Mouse (Mus musculus): ENCODE measurements around the gene Zkscan8. TPM values are rescaled to one million over a fixed set of nuclear protein-coding genes. Genes with fewer than 3 reads are reported as not detected.
"Not testable (repeated sequence)": the region's sequence is repeated elsewhere in the genome, so short reads cannot be mapped to it uniquely, and the experiment has no call there.

The Zkscan8 gene
- total RNA-seq (2021): 10 to 100 TPM; 16.8 to 24.6 TPM
- long read RNA-seq, experiment 1, full-length matches to known transcripts: 2 of 3 reads
- long read RNA-seq, experiment 1, partial matches to known transcripts: 0 of 3 reads
- long read RNA-seq, experiment 1, other reads (novel, unspliced or antisense): 1 of 3 reads
- long read RNA-seq, experiment 2, partial matches to known transcripts: 0 of 1 reads
- long read RNA-seq, experiment 2, other reads (novel, unspliced or antisense): 1 of 1 reads

DNA sequence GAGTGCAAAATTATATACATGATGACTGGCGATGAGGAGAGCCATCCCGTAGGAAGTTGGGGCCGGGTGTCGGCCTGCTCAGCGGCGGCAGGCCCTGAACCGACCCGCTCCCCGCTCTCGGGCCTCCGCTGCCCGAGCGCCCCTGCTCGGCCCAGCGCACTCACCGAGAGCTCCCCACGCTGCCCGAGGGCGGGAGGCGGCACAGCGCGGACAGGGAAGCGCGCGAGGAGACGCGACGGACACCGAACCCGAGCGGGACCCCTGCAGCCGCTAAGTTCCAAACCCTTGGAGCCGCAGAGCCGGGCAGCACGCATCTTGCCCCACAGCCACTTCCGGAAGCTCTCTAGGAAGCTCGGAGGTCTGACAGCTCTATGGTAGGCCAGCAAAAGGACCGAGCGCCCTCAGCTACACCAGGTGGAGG is at the start of gene Zkscan8:
TSS of gene Zkscan8 (minus strand) at position 340 of the 421 bp plus-strand sequence.
- DNase-seq: peak; percentile 92

- no peak for DNase-seq
These were observed 28.9 kb upstream of the Zkscan8 start, which contains the start of gene Olfr1535 for GRCm38 (mm10) chr13:21559793-21560192. Olfr1535 (minus strand) TSS chr13:21559893.

- DNase-seq: no peak
These were observed 19.6 kb upstream of the Zkscan8 start for GRCm38 (mm10) chr13:21550416-21551110.

GRCm38 (mm10) chr13:21549487-21549886 is 18.6 kb upstream of the Zkscan8 start:
- DNase-seq: no peak

DNA sequence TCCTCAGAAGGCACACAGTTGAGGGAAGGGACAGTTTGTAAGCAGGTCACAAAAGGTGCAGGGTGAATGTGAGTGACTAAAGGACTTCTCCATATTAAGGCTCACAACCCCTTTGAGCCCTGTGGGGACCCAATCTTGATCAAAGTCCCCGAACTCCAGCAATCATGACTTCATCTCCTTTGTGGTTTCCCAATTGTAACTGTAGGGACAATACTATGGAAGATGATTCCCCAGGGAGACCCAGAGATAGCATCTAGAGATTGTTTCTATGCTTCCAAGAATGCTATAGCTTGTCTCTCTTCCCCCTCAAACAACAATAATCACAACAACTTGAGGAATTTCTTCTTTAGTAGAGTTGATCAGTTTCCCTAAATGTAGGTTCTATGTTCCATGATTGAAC is 11.8 kb upstream of the Zkscan8 start, which contains the start of gene Olfr1366:
TSS of gene Olfr1366 (minus strand) at position 101 of the 400 bp plus-strand sequence.
- DNase-seq: no peak

DNA sequence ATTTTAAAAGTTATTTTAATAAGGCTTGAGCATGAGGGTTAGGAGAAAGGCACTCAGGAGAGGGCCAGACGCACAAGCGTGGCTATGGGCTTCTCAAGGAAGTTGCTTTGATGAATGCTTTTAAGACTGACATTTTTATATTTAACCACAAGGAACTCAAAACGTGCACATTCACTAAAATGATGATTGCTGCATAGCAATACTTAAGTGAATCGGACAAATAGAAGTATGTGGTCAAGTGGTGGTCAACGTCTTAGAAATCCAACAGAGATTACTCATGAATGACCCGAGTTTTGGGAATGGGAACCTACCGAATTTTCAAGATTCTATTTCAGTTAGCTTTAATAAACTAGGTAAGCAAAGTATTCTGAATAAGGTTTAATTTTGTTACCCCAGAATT is 784 bp downstream of the Zkscan8 start:
- DNase-seq: no peak

DNA sequence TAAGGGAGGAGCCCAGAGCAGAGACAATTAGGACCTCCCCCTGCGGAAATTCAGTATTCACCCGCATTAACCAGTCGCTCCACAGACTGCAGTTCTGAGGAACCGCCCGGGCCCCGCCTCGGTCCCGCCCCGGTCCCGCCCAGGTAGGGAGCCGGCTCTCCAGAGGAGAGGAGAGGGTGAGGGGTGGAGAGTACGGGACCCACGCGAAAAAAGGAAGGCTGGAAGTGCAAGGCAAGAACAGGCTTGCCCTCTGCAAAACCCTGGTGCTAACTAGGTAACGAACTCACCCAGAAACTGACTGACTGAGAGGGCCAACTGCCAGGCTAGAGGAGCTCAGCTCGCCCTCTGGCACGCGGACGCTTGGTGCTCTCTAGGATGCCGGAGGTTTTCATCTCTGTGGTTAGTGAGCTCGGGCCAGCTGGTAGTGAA is 24.7 kb downstream of the Zkscan8 start:
- DNase-seq: peak; percentile 94

DNA sequence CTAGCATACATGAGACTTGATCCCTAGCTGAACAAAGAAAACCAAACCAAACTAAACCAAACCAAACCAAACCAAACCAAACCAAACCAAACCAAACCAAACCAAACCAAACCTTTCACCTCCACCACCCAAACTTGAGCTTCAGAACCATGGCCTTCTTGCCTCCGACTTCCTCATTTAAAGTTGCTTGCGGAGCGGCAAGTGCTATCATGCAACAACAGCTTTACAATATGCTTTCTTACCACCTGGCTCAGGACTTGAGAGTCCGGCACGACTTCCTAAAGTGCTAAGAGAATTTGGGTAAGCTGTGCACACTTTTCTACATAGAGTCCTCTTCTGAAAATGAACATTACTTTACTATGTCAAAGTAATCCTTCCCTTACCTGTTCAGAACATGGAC is 28.6 kb downstream of the Zkscan8 start:
- no peak for DNase-seq

DNA sequence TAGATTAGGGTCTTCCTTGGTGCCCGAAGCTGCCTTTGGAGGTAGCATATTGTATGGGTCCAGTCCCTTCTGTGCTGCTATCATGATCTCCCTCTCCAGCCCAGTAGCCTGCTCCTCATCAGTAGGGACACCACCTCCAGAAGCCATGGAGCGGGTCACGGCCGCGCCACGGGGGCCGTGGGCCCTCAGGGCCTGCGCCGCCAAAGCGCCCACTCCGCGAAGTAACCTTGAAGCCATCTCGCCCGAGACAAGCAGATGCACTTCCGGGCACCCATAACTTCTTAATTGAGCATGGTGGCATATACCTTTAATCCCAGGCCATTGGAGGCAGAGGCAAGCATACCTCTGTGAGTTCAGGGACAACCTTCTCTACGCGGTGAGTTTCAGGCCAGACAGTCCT is 29.7 kb downstream of the Zkscan8 start, which contains the start of gene Gm11273:
TSS of gene Gm11273 (minus strand) at position 237 of the 400 bp plus-strand sequence.
- not testable (repeated sequence) for DNase-seq

GRCm38 (mm10) chr13:21495080-21495479 is 35.8 kb downstream of the Zkscan8 start, which contains the start of gene AK157302:
AK157302 (plus strand) TSS chr13:21495223.
- DNase-seq: peak; percentile 25

DNA sequence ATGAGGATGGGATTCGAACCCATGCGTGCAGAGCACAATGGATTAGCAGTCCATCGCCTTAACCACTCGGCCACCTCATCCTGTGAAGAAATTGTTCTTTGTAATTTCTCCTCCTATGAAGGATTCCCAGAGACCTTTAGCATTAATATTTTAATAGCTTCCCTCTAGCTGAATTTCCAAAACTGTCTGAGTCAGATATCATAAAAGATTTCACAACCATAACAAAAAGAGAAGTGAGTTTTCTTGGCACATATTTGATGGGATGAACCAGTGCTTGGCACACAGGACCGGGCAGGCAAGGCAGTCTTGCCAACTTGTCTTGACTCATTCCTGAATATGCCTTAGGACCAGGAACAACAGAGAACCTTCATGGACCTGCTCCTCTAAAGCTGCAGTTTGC is 38.1 kb downstream of the Zkscan8 start:
- peak; percentile 22 for DNase-seq

GRCm38 (mm10) chr13:21486881-21487280 is 44.0 kb downstream of the Zkscan8 start:
- no peak for DNase-seq

DNA sequence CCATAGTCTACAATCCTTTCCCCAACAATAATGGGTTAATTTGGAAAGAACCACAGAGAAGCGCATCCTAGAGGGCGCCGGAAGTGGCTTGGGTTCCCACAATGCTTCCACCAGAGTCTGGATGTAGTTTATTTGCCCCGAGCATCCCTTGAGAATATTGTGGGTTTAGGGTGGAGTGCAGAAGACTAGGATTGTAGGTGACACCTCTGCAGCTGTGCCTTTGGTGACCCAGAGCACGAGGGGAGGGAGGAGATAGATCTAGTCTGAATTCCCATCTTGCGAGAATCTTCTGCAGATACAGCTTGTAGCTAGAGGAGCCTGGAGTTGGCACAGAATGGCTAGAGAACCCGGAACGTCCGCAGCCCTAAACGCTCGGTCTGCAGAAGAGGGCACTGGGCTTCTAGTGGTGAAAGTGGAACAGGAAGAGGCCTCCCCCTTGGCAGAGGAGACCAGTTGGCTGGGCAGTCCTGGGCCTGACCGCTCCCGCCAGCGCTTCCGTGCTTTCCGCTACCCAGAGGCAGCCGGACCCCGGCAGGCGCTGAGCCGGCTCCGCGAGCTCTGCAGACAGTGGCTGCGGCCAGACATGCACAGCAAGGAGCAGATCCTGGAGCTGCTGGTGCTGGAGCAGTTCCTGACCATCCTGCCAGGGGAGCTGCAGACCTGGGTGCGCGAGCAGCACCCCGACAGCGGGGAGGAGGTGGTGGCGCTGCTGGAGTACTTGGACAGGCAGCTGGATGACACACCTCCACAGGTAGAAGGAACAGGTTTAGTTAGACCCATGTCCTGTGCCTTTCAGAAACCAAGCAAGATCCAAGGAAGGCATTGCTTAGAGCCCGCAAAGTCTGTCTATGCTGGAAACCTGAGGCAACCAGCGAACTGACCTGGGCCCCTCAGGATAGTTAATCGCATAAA is 51.9 kb downstream of the Zkscan8 start, which contains the start of the genes Zkscan4 and Gm10065:
TSS of gene Zkscan4 (plus strand) at position 149 of the 912 bp plus-strand sequence.
TSS of gene Gm10065 (minus strand) at position 683 of the 912 bp plus-strand sequence.
- peak; percentile 82 for DNase-seq

DNA sequence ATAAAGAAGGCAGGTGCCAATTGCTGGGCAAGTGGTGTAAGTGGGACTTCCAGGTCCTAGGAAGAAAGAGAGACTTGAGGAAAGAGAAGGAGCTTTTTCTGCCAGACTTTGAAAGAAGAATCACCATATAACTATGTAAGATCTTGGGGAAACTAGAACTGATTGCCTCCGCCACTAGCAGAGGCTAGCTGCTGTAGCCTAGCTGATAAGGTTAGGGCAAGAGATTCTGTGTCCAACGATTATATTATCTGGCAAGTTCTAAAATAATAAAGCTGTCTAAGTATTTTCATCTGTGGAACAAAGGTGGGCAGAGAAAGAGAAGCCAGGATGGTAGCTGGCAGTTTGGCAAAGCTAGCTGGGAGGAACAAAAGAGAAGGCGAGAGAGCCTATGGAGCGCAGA is 58.5 kb downstream of the Zkscan8 start:
- DNase-seq: no peak

DNA sequence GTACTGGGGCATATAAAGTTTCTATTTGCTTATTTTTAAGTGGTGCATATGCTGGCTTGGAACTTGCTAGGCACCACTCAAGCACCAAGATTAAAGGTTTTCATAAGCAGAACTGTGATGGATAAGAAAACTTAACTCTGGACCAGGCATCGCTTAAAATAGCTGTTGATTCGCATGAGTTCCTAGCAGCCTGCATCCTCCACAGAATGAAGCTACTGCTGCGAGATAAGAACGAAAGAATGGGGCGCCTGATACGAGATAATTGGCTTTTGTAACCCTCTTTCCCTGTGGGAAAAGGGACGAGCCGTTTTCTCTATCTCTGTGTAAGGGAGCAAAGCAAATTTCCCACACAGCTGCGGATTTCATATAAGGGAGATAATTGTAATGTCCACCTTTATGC is 61.8 kb downstream of the Zkscan8 start:
- DNase-seq: no peak

DNA sequence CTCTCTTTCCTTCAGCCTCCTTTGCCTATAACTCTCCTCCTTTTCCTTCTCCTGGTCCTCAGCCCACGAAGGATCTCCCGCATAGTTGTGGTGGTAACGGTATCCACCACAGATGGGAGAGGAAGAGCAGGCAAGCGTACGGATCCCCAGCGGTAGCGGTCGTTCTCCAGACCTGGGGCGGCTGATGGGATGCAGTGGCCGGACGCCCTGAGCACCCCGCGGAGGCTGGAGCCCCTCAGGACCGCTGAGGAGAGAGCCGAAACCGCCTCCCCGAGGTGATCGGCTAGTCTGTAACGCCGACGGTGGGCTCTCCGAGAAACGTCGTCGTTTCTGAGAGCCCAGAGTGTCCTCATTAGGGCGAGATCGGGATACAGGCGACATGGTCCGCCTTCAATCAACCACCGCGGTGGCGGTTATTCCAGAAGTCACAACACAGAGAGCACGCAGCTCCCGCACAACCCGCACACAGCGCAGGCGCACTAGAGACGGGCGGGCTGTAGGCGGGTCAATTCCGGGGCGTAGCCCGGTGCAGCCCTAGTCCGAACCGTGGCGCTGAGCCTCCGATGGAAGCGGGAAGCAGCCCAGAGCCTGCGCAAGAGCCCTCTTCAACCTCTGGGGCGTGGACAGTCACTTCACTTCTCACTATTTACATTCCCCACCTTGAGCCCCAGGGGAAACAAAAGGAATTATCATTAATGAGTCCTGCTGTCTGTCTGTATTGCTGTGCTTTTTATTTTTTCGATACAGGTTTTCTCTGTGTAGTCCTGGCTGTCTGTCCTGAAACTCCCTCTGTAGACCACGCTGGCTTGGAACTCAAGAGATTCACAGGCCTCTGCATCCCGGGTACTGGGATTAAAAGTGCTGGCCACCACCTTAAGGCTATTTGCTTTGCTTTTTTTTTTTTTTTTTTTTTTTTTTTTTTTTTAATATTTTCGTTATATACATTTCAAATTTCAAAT is 62.6 kb downstream of the Zkscan8 start, which contains the start of gene Nkapl:
TSS of gene Nkapl (minus strand) at position 449 of the 959 bp plus-strand sequence.
- peak; percentile 89 for DNase-seq

DNA sequence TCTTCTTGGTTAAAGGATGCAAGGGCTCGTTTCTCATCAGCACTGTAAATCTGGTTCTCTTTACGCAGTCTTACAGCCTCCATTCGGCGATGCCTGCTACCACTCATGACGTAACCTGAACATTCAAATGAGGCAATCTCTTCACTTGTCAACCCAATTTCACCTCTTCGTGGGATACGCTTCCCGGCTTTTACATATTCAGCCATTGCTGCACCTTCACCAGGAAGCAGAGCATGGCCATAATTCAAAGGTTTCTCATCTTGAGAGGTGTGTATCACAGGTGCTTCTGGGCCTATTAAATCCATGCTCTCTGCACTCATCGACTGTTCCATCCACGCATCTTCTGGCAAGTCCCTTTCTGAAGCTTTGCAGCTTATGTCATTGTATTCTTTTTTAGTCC is 63.6 kb downstream of the Zkscan8 start:
- no peak for DNase-seq
